Mouse (Mus musculus) ES-CJ7 (cell line): ENCODE measurements at regions not wholly inside any gene's neighbourhood (a gene's known extent, or its start where the extent isn't known, plus 50 kb on each side); places are given as distances from the start of the nearest gene placed in this dataset.

Source experiments
- DNase-seq: peaks from one replicate; pipeline ENCODE4 v3.0.0; 2011; ENCODE audit warnings: low read depth, low spot score

GRCm38 (mm10) chr10:25118674-25119670 is 188.7 kb downstream of the Akap7 start:
- DNase-seq = peak; percentile 36

- DNase-seq = no peak
Measured at GRCm38 (mm10) chr10:25114316-25114715, 187.0 kb upstream of the Arg1 start.

GRCm38 (mm10) chr10:25112449-25113171 is 185.3 kb upstream of the Arg1 start:
- no peak for DNase-seq

GRCm38 (mm10) chr10:25111636-25112422 is 184.5 kb upstream of the Arg1 start:
- DNase-seq = peak; percentile 46

- no peak for DNase-seq
Measured at GRCm38 (mm10) chr10:25111181-25111580, 183.9 kb upstream of the Arg1 start.

- no peak for DNase-seq
Measured at GRCm38 (mm10) chr10:25098070-25098469, 170.8 kb upstream of the Arg1 start.

GRCm38 (mm10) chr10:25089705-25090386 is 162.6 kb upstream of the Arg1 start:
- DNase-seq = no peak

- peak; percentile 13 for DNase-seq
Measured at GRCm38 (mm10) chr10:25086745-25087144, 159.5 kb upstream of the Arg1 start.

GRCm38 (mm10) chr10:25082930-25083329 is 155.6 kb upstream of the Arg1 start:
- DNase-seq = no peak

- no peak for DNase-seq
Measured at GRCm38 (mm10) chr10:25072617-25073016, 145.3 kb upstream of the Arg1 start.

GRCm38 (mm10) chr10:25068301-25068700 is 141.0 kb upstream of the Arg1 start:
- DNase-seq = no peak

- DNase-seq = no peak
Measured at GRCm38 (mm10) chr10:25064701-25065362, 137.5 kb upstream of the Arg1 start.

- DNase-seq = no peak
Measured at GRCm38 (mm10) chr10:25061402-25062055, 134.2 kb upstream of the Arg1 start.

GRCm38 (mm10) chr10:25058694-25059093 is 131.4 kb upstream of the Arg1 start:
- DNase-seq = no peak

GRCm38 (mm10) chr10:25051998-25052397 is 124.7 kb upstream of the Arg1 start:
- peak; percentile 25 for DNase-seq

- DNase-seq = no peak
Measured at GRCm38 (mm10) chr10:25051368-25051874, 124.1 kb upstream of the Arg1 start.

- no peak for DNase-seq
Measured at GRCm38 (mm10) chr10:25041221-25041620, 113.9 kb upstream of the Arg1 start.

GRCm38 (mm10) chr10:25039926-25040325 is 112.6 kb upstream of the Arg1 start:
- no peak for DNase-seq

GRCm38 (mm10) chr10:25036928-25037327 is 109.6 kb upstream of the Arg1 start:
- DNase-seq = no peak

GRCm38 (mm10) chr10:25035363-25035762 is 108.1 kb upstream of the Arg1 start:
- no peak for DNase-seq
